19 mouse cellular contexts compared by ENCODE assay signal in genomic region chr2:125838708-125839284, GRCm38 (mm10). TPM values are rescaled to one million over a fixed set of nuclear protein-coding genes. Genes with fewer than 3 reads are reported as not detected.
DNase-seq lines count a peak whose midpoint lies in the region; ATAC-seq and TF ChIP-seq lines count a peak whose summit lies in the region.
"Had no signal": no experiment of that assay in that cellular context is flagged by ENCODE, and none has a peak within 500 bp of the region (broad histone marks: within the 10 kb centered on the region; RNA-seq: fewer than 3 reads in every experiment).

No protein-coding gene starts in this region.

- DNase-seq in MN1 (ENCODE audit: low spot score): peak; percentile 10
- no peak for DNase-seq in heart, postnatal 4 days
- DNase-seq: adrenal gland, adult 2 months; adrenal gland, postnatal 10 days; adrenal gland, postnatal 25 days; B cell, adult 2 months; cerebellum, adult 11-12 months; cerebellum, adult 2 months; cerebellum, adult 9-10 months; cerebellum, postnatal 10 days; cerebellum, postnatal 25 days had no signal

- TF ChIP-seq CTCF in C2C12 (IDR thresholded peaks at IDR 0.05; ENCODE audit: control insufficient read depth, insufficient read depth, insufficient read length): no peak

- H3K9ac ChIP-seq in liver, embryonic 12.5 days: no peak overlapping the region
- H3K9ac ChIP-seq: embryonic facial prominence, embryonic 12.5 days; forebrain, embryonic 12.5 days had no signal

- no peaks in the 10 kb centered on the region for H3K4me1 ChIP-seq in liver, embryonic 12.5 days
- H3K4me1 ChIP-seq: embryonic facial prominence, embryonic 10.5 days; embryonic facial prominence, embryonic 12.5 days; forebrain, embryonic 12.5 days had no signal

- no peak for ATAC-seq in cerebellum, adult (ENCODE audit: insufficient number of reproducible peaks, low FRiP score, low TSS enrichment)
- ATAC-seq in liver, embryonic 12.5 days: no peak
- ATAC-seq: forebrain, embryonic 14.5 days; forebrain, embryonic 16.5 days had no signal

- no peak overlapping the region for H3K4me3 ChIP-seq in C2C12 (ENCODE audit: insufficient read depth, poor library complexity, severe bottlenecking)
- H3K4me3 ChIP-seq in liver, embryonic 12.5 days: no peak overlapping the region
- H3K4me3 ChIP-seq: embryonic facial prominence, embryonic 10.5 days; embryonic facial prominence, embryonic 12.5 days; forebrain, embryonic 12.5 days had no signal

- no peaks in the 10 kb centered on the region for H3K27me3 ChIP-seq in C2C12 (ENCODE audit: control insufficient read depth, insufficient read depth, insufficient read length)
- H3K27me3 ChIP-seq in liver, embryonic 12.5 days (replicated peaks): no peaks in the 10 kb centered on the region
- H3K27me3 ChIP-seq: embryonic facial prominence, embryonic 12.5 days; forebrain, embryonic 12.5 days had no signal

- no peak overlapping the region for H3K4me2 ChIP-seq in liver, embryonic 12.5 days
- H3K4me2 ChIP-seq: embryonic facial prominence, embryonic 12.5 days; forebrain, embryonic 12.5 days had no signal

- peaks cover 93% of the 10 kb centered on the region for H3K36me3 ChIP-seq in C2C12 (ENCODE audit: control insufficient read depth, insufficient read depth)
- peaks cover 83% of the 10 kb centered on the region for H3K36me3 ChIP-seq in liver, embryonic 12.5 days

- H3K9me3 ChIP-seq in liver, embryonic 12.5 days (replicated peaks): no peaks in the 10 kb centered on the region
- H3K9me3 ChIP-seq: embryonic facial prominence, embryonic 10.5 days; embryonic facial prominence, embryonic 12.5 days; forebrain, embryonic 12.5 days had no signal

- no peak overlapping the region for H3K27ac ChIP-seq in liver, embryonic 12.5 days
- H3K27ac ChIP-seq: embryonic facial prominence, embryonic 10.5 days; embryonic facial prominence, embryonic 12.5 days; forebrain, embryonic 12.5 days had no signal

- H3ac ChIP-seq in C2C12 (ENCODE audit: control insufficient read depth, insufficient read length, low read depth): no peak overlapping the region

- H3K79me3 ChIP-seq in C2C12 (ENCODE audit: low read depth): no peaks in the 10 kb centered on the region

- 83% methylated on average over 2 of the region's 2 CpGs for WGBS in liver, embryonic 12.5 days (ENCODE audit: insufficient replicate concordance)

- peaks cover 8% of the 10 kb centered on the region for H3K79me2 ChIP-seq in C2C12 (ENCODE audit: control insufficient read depth, insufficient read depth)

TF ChIP-seq in C2C12, 6 proteins besides CTCF, POLR2A, EP300 and RAD21:
- TF ChIP-seq MYOG (IDR thresholded peaks at IDR 0.05; ENCODE audit: control insufficient read depth, extremely low read depth, insufficient read length) (no peak), USF1 (IDR thresholded peaks at IDR 0.05; ENCODE audit: low read depth) (no peak), FOSL1 (IDR thresholded peaks at IDR 0.05; ENCODE audit: insufficient read depth, low read length, poor library complexity, severe bottlenecking) (no peak), CEBPB (IDR thresholded peaks at IDR 0.05; ENCODE audit: low read depth) (no peak), MYOD1 (IDR thresholded peaks at IDR 0.05; ENCODE audit: control insufficient read depth, insufficient read length, low read depth) (peak; percentile 55)

RNA-seq across cellular contexts. Expression of gene Galk2, which starts 20.1 kb away (rescaled TPM):
- 21.2 TPM for polyA plus RNA-seq in C2C12 (2012; fragmentation: generic; extraction: Trizol)
- 13.2 and 13.8 TPM in 2 replicates for polyA plus RNA-seq in liver, embryonic 12.5 days (2016; fragmentation: Nextera tagmentation; extraction: Ambion mirVana)
- 10 to 100 TPM; 21.4 to 21.7 TPM for total RNA-seq in heart, postnatal 4 days (2021)

RNA-seq across cellular contexts. Expression of gene Cops2, which starts 20.1 kb away (rescaled TPM):
- 52.7 TPM for polyA plus RNA-seq in C2C12 (2012; fragmentation: generic; extraction: Trizol)
- polyA plus RNA-seq in liver, embryonic 12.5 days (2016; fragmentation: Nextera tagmentation; extraction: Ambion mirVana): 60.2 and 62.1 TPM in 2 replicates
- total RNA-seq in heart, postnatal 4 days (2021): 10 to 100 TPM; 91.2 to 92.3 TPM

RNA-seq across cellular contexts. Expression of gene Secisbp2l, which starts 56.1 kb away (rescaled TPM):
- 5.7 TPM for polyA plus RNA-seq in C2C12 (2012; fragmentation: generic; extraction: Trizol)
- 6.6 and 8.0 TPM in 2 replicates for polyA plus RNA-seq in liver, embryonic 12.5 days (2016; fragmentation: Nextera tagmentation; extraction: Ambion mirVana)
- 10 to 100 TPM; 38.1 to 38.6 TPM for total RNA-seq in heart, postnatal 4 days (2021)
